16 mouse cellular contexts compared by ENCODE assay signal in genomic region chr10:11875145-11876131, GRCm38 (mm10).
DNase-seq lines count a peak whose midpoint lies in the region; ATAC-seq and TF ChIP-seq lines count a peak whose summit lies in the region.
"Had no signal": no experiment of that assay in that cellular context is flagged by ENCODE, and none has a peak within 500 bp of the region (broad histone marks: within the 10 kb centered on the region; RNA-seq: fewer than 3 reads in every experiment).

No protein-coding gene starts in this region.

- no peak overlapping the region for H3K4me3 ChIP-seq in kidney, postnatal 0 days (replicated peaks; ENCODE audit: low read depth, low read length)
- H3K4me3 ChIP-seq in forebrain, embryonic 11.5 days (ENCODE audit: low read depth, low read length) = no peak overlapping the region
- no peak overlapping the region for H3K4me3 ChIP-seq in hindbrain, embryonic 16.5 days (ENCODE audit: low read length)
- H3K4me3 ChIP-seq: liver, embryonic 13.5 days; myocyte had no signal

- H3K27me3 ChIP-seq in kidney, postnatal 0 days (ENCODE audit: insufficient read depth, low read length) = no peaks in the 10 kb centered on the region
- H3K27me3 ChIP-seq in forebrain, embryonic 11.5 days (ENCODE audit: control insufficient read depth, insufficient read depth, low read length) = no peaks in the 10 kb centered on the region
- H3K27me3 ChIP-seq in hindbrain, embryonic 16.5 days (replicated peaks; ENCODE audit: control insufficient read depth, insufficient read depth, low read length) = no peaks in the 10 kb centered on the region
- H3K27me3 ChIP-seq: CH12.LX; liver, embryonic 13.5 days had no signal

- WGBS in kidney, postnatal 0 days = 33% methylated on average over 5 of the region's 5 CpGs
- 21% methylated on average over 5 of the region's 5 CpGs for WGBS in forebrain, embryonic 11.5 days
- WGBS in hindbrain, embryonic 16.5 days = 25% methylated on average over 5 of the region's 5 CpGs

- ATAC-seq in kidney, postnatal 0 days (replicated peaks; ENCODE audit: low FRiP score, low read depth) = peak; percentile 88
- peak; percentile 87 for ATAC-seq in forebrain, embryonic 11.5 days (replicated peaks; ENCODE audit: low FRiP score)
- peak; percentile 80 for ATAC-seq in hindbrain, embryonic 16.5 days
- ATAC-seq in activated CD4-positive, CD25-positive, alpha-beta regulatory T cell, adult 4 months = no peak

- no peak for TF ChIP-seq CTCF in kidney, postnatal 0 days (IDR thresholded peaks at IDR 0.05; ENCODE audit: low read depth)

- DNase-seq in kidney, postnatal 0 days (ENCODE audit: low spot score) = peak; percentile 67
- no peak for DNase-seq in kidney, adult 8-10 months
- DNase-seq in brain, adult 2 months (ENCODE audit: low read depth, low spot score) = peak; percentile 41
- DNase-seq in forebrain, embryonic 11.5 days (ENCODE audit: low spot score) = peak; percentile 54
- DNase-seq in adrenal gland, postnatal 4 days (ENCODE audit: low spot score in 2 of 2) = no peak
- DNase-seq in thymus, postnatal 14 days = no peak
- DNase-seq: adrenal gland, adult 2 months; cerebellum, postnatal 25 days; liver, embryonic 13.5 days; lung, postnatal 36 days; right cerebral cortex, adult 18-20 months; thymus, adult 18-20 months had no signal

- H3K27ac ChIP-seq in kidney, postnatal 0 days = peak overlapping the region; percentile 2; the same call in 1 of the 2 replicates
- H3K27ac ChIP-seq in forebrain, embryonic 11.5 days (ENCODE audit: low read depth, low read length) = peak overlapping the region; percentile 53; the same call in 1 of the 2 replicates
- peak overlapping the region; percentile 23 for H3K27ac ChIP-seq in hindbrain, embryonic 16.5 days (ENCODE audit: low read depth, low read length)
- H3K27ac ChIP-seq: liver, embryonic 13.5 days had no signal

- no peaks in the 10 kb centered on the region for H3K4me1 ChIP-seq in kidney, postnatal 0 days (replicated peaks; ENCODE audit: insufficient read depth, low read length)
- peaks cover 7% of the 10 kb centered on the region; the same call in 1 of the 2 replicates for H3K4me1 ChIP-seq in forebrain, embryonic 11.5 days (replicated peaks; ENCODE audit: control insufficient read depth, insufficient read depth, low read length)
- peaks cover 4% of the 10 kb centered on the region for H3K4me1 ChIP-seq in hindbrain, embryonic 16.5 days (ENCODE audit: control insufficient read depth, insufficient read depth, low read depth, low read length)
- H3K4me1 ChIP-seq: liver, embryonic 13.5 days had no signal

- no peaks in the 10 kb centered on the region for H3K36me3 ChIP-seq in kidney, postnatal 0 days (ENCODE audit: insufficient read depth, low read length)
- H3K36me3 ChIP-seq in forebrain, embryonic 11.5 days (ENCODE audit: control insufficient read depth, insufficient read depth, low read length) = no peaks in the 10 kb centered on the region
- H3K36me3 ChIP-seq in hindbrain, embryonic 16.5 days (ENCODE audit: control insufficient read depth, insufficient read depth, low read length) = no peaks in the 10 kb centered on the region
- H3K36me3 ChIP-seq: liver, embryonic 13.5 days had no signal

- H3K9ac ChIP-seq in kidney, postnatal 0 days (ENCODE audit: low read depth, low read length) = no peak overlapping the region
- no peak overlapping the region for H3K9ac ChIP-seq in forebrain, embryonic 11.5 days (ENCODE audit: low read length)
- H3K9ac ChIP-seq in hindbrain, embryonic 16.5 days (ENCODE audit: low read depth, low read length) = no peak overlapping the region
- H3K9ac ChIP-seq: liver, embryonic 13.5 days had no signal

- no peak overlapping the region for H3K4me2 ChIP-seq in kidney, postnatal 0 days (ENCODE audit: low read length)
- H3K4me2 ChIP-seq in forebrain, embryonic 11.5 days (ENCODE audit: low read depth, low read length, severe bottlenecking) = no peak overlapping the region
- no peak overlapping the region for H3K4me2 ChIP-seq in hindbrain, embryonic 16.5 days (ENCODE audit: low read length)
- H3K4me2 ChIP-seq: liver, embryonic 13.5 days had no signal

- H3K9me3 ChIP-seq in kidney, postnatal 0 days (replicated peaks; ENCODE audit: low read length) = no peaks in the 10 kb centered on the region
- H3K9me3 ChIP-seq in forebrain, embryonic 11.5 days (ENCODE audit: control insufficient read depth, low read length) = no peaks in the 10 kb centered on the region
- H3K9me3 ChIP-seq in hindbrain, embryonic 16.5 days (ENCODE audit: control insufficient read depth, low read length) = no peaks in the 10 kb centered on the region
- H3K9me3 ChIP-seq: liver, embryonic 13.5 days had no signal

Comparison
In these comparisons a context has a peak if more than half of its experiments do, and no peak if none do; other contexts are left out.
1. DNase-seq: peak in kidney, postnatal 0 days (single experiment), brain, adult 2 months (single experiment) and forebrain, embryonic 11.5 days (single experiment); none in kidney, adult 8-10 months (0 of 2), adrenal gland, postnatal 4 days (0 of 2) and thymus, postnatal 14 days (single experiment).
2. H3K27ac ChIP-seq: peak in every context shown above with its lines; median percentile 53 in forebrain, embryonic 11.5 days; 23 in hindbrain, embryonic 16.5 days; 2 in kidney, postnatal 0 days.